Mouse (Mus musculus): Measurements from ENCODE around the gene Dynlt1b. TPM values are rescaled to one million over a fixed set of nuclear protein-coding genes. Genes with fewer than 3 reads are reported as not detected.
"Not testable (repeated sequence)": the region's sequence is repeated elsewhere in the genome, so short reads cannot be mapped to it uniquely, and the experiment has no call there.

Dynlt1b gene
- 525 and 538 TPM in 2 replicates for polyA plus RNA-seq (2015; fragmentation: Nextera tagmentation; extraction: Ambion mirVana)

- peak; percentile 99 for ATAC-seq (ENCODE audit: low read depth)
- H3K9ac ChIP-seq (ENCODE audit: low read length): peak within 1 kb of the TSS; percentile 75
- WGBS: under 1% methylated on average over 27 of the region's 27 CpGs
Measured at GRCm38 (mm10) chr17:6429945-6430344, at the start of gene Dynlt1b. Gene Dynlt1b (plus strand): TSS chr17:6430112.

DNA sequence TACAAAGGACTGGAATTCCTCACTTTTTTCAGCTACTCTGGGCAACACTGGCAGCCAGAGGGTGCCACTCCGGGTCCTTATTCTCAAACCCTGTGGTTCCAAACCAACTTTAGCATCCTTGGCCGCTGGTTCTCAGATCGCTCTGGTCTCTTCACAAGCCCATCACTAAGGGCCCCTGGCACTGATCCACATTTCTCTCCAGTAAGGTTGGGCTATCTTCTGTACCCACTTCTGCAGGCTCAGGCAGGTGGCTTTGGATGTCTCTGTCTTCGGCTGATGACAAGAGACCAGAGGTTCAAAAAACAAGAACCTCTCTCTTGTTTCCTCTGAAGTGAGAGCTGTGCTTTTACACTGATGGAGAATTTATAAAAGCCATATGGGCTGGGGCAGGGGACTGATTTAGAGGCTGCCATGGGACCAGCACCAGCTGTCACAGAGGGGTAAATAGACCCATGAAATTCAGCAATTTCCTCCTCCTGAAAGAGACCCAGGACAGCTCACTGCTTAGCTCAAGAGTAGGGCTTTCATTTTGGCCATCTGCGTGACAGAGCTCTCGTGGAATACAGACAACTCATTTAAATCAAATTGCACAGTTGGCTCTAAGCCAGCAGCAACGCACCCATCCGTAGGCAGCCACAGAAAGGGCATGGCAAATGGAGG lies 49.6 kb upstream of the Dynlt1b start:
- 80% methylated on average over 1 of the region's 8 CpGs for WGBS
- not testable (repeated sequence) for H3K4me2 ChIP-seq (ENCODE audit: low read depth, low read length); H3K9ac ChIP-seq (ENCODE audit: low read length); H3K4me3 ChIP-seq (ENCODE audit: low read length); H3K36me3 ChIP-seq (ENCODE audit: control insufficient read depth, insufficient read depth, low read length); H3K27me3 ChIP-seq (ENCODE audit: control insufficient read depth, insufficient read depth, low read depth, low read length); H3K4me1 ChIP-seq (replicated peaks; ENCODE audit: control insufficient read depth, insufficient read depth, low read length); H3K9me3 ChIP-seq (ENCODE audit: control insufficient read depth, low read length); H3K27ac ChIP-seq (ENCODE audit: low read length)
- peak; percentile 67 for ATAC-seq (ENCODE audit: low read depth)

More at GRCm38 (mm10) chr17:6429945-6430344, at the start of gene Dynlt1b:
- H3K36me3 ChIP-seq (ENCODE audit: control insufficient read depth, insufficient read depth, low read length); H3K4me1 ChIP-seq (replicated peaks; ENCODE audit: control insufficient read depth, insufficient read depth, low read length); H3K27me3 ChIP-seq (ENCODE audit: control insufficient read depth, insufficient read depth, low read depth, low read length); H3K9me3 ChIP-seq (ENCODE audit: control insufficient read depth, low read length): not testable (repeated sequence)
- Histone ChIP-seq H3K4me2 (ENCODE audit: low read depth, low read length) (peak within 1 kb of the TSS; percentile 55), H3K27ac (ENCODE audit: low read length) (peak within 1 kb of the TSS; percentile 78), H3K4me3 (ENCODE audit: low read length) (peak within 1 kb of the TSS; percentile 62)

DNA sequence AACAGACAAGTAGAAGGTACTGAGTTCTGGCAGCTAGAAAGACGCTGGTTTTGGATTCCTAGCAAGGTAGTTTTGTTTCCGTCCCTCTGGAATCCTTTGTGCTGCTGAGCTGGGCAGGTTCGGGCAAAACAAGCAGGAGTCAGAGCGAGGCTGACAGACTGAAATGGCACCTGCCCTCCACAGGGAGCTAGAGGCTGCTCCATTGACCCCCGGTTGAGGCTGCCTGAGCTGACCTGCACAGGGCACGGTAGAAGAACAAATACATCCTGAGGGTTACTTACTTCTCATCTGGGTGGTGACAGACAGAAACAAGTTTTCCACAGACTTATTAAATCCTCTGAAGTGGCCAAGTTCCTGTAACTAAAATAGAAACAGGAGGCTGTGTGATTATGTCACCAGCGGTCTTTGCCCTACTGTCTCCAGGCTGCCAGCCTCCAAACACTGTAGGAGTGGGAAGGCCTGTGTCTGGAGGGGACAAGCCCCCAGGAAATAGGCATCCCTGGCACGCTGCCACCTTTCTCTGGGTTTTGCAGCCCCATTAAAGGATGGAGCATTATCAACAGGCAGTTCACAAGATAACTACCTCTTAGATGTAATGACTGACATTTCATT lies 48.7 kb upstream of the Dynlt1b start:
- H3K9me3 ChIP-seq (ENCODE audit: control insufficient read depth, low read length); H3K36me3 ChIP-seq (ENCODE audit: control insufficient read depth, insufficient read depth, low read length); H3K4me2 ChIP-seq (ENCODE audit: low read depth, low read length); H3K27ac ChIP-seq (ENCODE audit: low read length); H3K4me3 ChIP-seq (ENCODE audit: low read length); H3K27me3 ChIP-seq (ENCODE audit: control insufficient read depth, insufficient read depth, low read depth, low read length); H3K9ac ChIP-seq (ENCODE audit: low read length); H3K4me1 ChIP-seq (replicated peaks; ENCODE audit: control insufficient read depth, insufficient read depth, low read length): not testable (repeated sequence)
- peak; percentile 39 for ATAC-seq (ENCODE audit: low read depth)
- no CpG with 5 or more reads among the region's 8 CpGs for WGBS

DNA sequence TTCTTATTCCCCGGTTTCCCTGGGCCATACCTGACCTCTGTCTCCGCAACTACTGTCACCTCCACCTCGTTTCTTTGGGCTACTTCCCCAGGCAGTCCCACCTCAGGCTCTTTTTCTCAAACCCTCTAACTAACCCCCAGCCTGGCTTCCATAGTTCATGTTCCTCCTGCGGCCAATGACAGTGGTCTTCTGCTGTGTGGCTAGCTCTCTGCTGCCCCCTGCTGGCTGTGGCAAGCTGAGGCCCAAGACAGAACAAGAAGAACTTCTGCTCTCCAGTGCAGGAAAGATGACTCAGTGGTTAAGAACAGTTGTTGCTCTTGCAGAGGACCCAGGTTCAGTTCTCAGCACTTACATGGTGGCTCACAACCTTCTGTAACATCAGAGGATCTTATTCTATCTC lies 43.0 kb upstream of the Dynlt1b start:
- H3K9ac ChIP-seq (ENCODE audit: low read length); H3K4me2 ChIP-seq (ENCODE audit: low read depth, low read length); H3K9me3 ChIP-seq (ENCODE audit: control insufficient read depth, low read length); H3K4me1 ChIP-seq (replicated peaks; ENCODE audit: control insufficient read depth, insufficient read depth, low read length); H3K36me3 ChIP-seq (ENCODE audit: control insufficient read depth, insufficient read depth, low read length); H3K27ac ChIP-seq (ENCODE audit: low read length); H3K4me3 ChIP-seq (ENCODE audit: low read length); H3K27me3 ChIP-seq (ENCODE audit: control insufficient read depth, insufficient read depth, low read depth, low read length): not testable (repeated sequence)
- WGBS: no CpG with 5 or more reads among the region's 4 CpGs
- ATAC-seq (ENCODE audit: low read depth): peak; percentile 58

DNA sequence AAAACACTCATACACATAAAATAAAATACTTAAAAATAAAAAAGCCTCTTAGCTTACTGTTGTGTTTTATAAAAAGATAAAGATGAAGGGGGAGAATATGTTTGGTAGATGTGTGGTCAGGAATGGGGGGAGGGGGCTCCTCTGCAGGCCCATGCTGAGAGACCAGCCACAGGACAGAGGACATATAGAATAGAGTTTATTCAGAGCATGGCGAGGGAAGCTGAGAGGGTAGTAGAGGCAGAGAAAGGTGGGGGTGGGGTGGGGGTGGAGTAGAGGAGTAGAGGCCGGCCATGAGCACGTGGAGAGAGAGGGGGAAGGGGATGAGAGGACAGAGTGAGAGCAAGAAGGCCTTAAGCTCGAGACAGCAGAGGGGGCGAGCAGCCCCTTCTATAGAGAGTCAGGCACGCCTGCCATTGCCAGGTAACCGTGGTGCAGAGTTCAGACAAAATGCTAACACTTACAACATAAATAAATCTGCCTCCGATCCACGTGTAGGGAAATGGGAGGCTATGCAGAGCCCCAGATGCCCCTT lies 42.5 kb upstream of the Dynlt1b start:
- H3K9me3 ChIP-seq (ENCODE audit: control insufficient read depth, low read length); H3K4me1 ChIP-seq (replicated peaks; ENCODE audit: control insufficient read depth, insufficient read depth, low read length); H3K27me3 ChIP-seq (ENCODE audit: control insufficient read depth, insufficient read depth, low read depth, low read length); H3K4me3 ChIP-seq (ENCODE audit: low read length); H3K4me2 ChIP-seq (ENCODE audit: low read depth, low read length); H3K36me3 ChIP-seq (ENCODE audit: control insufficient read depth, insufficient read depth, low read length); H3K9ac ChIP-seq (ENCODE audit: low read length); H3K27ac ChIP-seq (ENCODE audit: low read length): not testable (repeated sequence)
- peak; percentile 20; the same call in 1 of the 2 replicates for ATAC-seq (ENCODE audit: low read depth)
- no CpG with 5 or more reads among the region's 9 CpGs for WGBS

DNA sequence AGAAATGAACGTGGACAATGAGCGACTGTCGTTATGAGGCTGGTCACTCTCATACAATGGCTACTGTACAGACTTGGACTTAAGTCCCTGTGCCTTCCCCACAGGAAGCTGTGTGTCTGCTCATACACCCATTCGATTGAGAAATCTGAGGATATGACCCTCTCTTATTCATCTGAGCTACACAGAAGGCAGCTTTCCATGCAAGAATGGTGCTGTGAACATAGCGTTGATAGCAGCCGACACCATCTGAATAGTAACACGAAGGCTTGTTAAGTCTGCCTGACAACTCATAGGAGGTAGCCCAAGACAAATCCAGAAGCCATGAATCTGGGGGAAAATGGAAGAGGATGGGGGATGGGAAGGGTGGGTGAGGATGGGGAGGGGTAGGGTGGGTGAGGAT lies 40.4 kb upstream of the Dynlt1b start:
- H3K4me3 ChIP-seq (ENCODE audit: low read length); H3K4me2 ChIP-seq (ENCODE audit: low read depth, low read length); H3K9me3 ChIP-seq (ENCODE audit: control insufficient read depth, low read length); H3K27me3 ChIP-seq (ENCODE audit: control insufficient read depth, insufficient read depth, low read depth, low read length); H3K9ac ChIP-seq (ENCODE audit: low read length); H3K27ac ChIP-seq (ENCODE audit: low read length); ATAC-seq (ENCODE audit: low read depth); H3K4me1 ChIP-seq (replicated peaks; ENCODE audit: control insufficient read depth, insufficient read depth, low read length); H3K36me3 ChIP-seq (ENCODE audit: control insufficient read depth, insufficient read depth, low read length): not testable (repeated sequence)
- 56% methylated on average over 1 of the region's 7 CpGs for WGBS

DNA sequence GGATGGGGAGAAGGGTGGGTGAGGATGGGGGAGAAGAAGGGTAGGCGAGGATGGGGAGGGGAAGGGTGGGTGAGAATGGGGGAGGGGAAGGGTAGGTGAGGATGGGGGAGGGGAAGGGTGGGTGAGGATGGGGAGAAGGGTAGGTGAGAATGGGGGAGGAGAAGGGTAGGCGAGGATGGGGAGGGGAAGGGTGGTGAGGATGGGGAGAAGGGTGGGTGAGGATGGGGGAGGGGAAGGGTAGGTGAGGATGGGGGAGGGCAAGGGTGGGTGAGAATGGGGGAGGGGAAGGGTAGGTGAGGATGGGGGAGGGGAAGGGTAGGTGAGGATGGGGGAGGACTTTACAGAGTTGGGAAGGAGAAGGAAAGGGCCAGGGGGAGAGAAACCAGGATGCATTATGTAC lies 39.2 kb upstream of the Dynlt1b start:
- not testable (repeated sequence) for H3K9ac ChIP-seq (ENCODE audit: low read length); H3K27me3 ChIP-seq (ENCODE audit: control insufficient read depth, insufficient read depth, low read depth, low read length); H3K36me3 ChIP-seq (ENCODE audit: control insufficient read depth, insufficient read depth, low read length); H3K4me2 ChIP-seq (ENCODE audit: low read depth, low read length); H3K4me1 ChIP-seq (replicated peaks; ENCODE audit: control insufficient read depth, insufficient read depth, low read length); H3K9me3 ChIP-seq (ENCODE audit: control insufficient read depth, low read length); H3K27ac ChIP-seq (ENCODE audit: low read length); H3K4me3 ChIP-seq (ENCODE audit: low read length); ATAC-seq (ENCODE audit: low read depth)
- 97% methylated on average over 1 of the region's 2 CpGs for WGBS

DNA sequence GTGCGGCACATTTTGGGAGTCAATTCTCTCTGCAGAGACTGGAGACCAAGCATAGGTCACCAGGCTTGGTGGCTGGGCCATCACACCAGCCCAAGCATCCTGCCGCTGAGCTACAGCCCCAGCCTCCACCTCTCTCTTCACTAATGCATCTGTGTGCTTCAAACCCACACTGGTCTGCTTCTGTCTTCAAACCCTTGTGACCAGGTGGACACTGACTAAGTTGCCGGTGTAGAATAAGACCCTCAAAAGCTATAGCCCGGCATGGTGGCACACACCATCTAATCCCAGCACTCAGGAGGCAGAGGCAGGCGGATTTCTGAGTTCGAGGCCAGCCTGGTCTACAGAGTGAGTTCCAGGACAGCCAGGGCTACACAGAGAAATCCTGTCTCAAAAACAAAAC lies 38.2 kb upstream of the Dynlt1b start:
- H3K27ac ChIP-seq (ENCODE audit: low read length); H3K36me3 ChIP-seq (ENCODE audit: control insufficient read depth, insufficient read depth, low read length); H3K27me3 ChIP-seq (ENCODE audit: control insufficient read depth, insufficient read depth, low read depth, low read length); H3K9ac ChIP-seq (ENCODE audit: low read length); H3K9me3 ChIP-seq (ENCODE audit: control insufficient read depth, low read length); H3K4me1 ChIP-seq (replicated peaks; ENCODE audit: control insufficient read depth, insufficient read depth, low read length); H3K4me2 ChIP-seq (ENCODE audit: low read depth, low read length); H3K4me3 ChIP-seq (ENCODE audit: low read length); ATAC-seq (ENCODE audit: low read depth): not testable (repeated sequence)
- 78% methylated on average over 5 of the region's 6 CpGs for WGBS

GRCm38 (mm10) chr17:6392473-6393340 lies 37.2 kb upstream of the Dynlt1b start:
- H3K4me2 ChIP-seq (ENCODE audit: low read depth, low read length); H3K36me3 ChIP-seq (ENCODE audit: control insufficient read depth, insufficient read depth, low read length); H3K4me3 ChIP-seq (ENCODE audit: low read length); H3K27me3 ChIP-seq (ENCODE audit: control insufficient read depth, insufficient read depth, low read depth, low read length); H3K9me3 ChIP-seq (ENCODE audit: control insufficient read depth, low read length); H3K4me1 ChIP-seq (replicated peaks; ENCODE audit: control insufficient read depth, insufficient read depth, low read length); H3K9ac ChIP-seq (ENCODE audit: low read length); H3K27ac ChIP-seq (ENCODE audit: low read length): not testable (repeated sequence)
- ATAC-seq (ENCODE audit: low read depth): peak; percentile 24; the same call in 1 of the 2 replicates
- WGBS: no CpG with 5 or more reads among the region's 4 CpGs

Data from lung, embryonic 16.5 days (tissue).